ENCODE assay signal across 19 mouse cellular contexts in the genomic region with DNA sequence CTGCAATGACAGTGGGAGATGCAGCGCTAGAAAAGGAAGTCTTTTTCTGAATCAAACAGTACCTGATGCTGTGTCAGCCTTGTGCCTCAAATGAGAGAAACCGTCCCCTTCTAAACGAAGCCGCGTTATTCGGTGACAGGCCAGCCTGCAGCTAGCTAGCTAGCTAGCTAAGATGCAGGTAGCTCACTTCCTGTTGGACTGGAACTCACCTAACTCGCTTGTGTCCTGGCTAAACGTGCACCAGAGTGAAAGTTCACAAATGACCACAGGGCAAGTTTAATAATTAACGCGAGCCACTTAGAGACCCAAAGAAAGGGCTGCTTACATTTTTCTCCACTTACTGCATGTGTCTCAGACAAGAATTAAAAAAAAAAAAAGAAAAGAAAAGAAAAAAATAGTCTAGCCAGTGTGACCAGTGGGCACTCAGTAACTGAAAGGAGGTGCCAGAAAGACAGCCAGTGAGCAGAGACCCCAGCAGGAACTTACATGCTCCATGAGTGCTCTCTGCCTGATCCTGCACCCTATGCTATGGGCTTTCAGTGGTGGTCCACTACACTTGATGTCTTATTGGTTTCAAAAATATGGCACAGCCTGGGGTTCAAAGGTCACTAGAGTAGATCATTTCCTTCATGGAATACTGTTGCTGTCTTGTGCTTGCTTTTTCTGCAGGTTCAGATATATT. TPM values are rescaled to one million over a fixed set of nuclear protein-coding genes. Genes with fewer than 3 reads are reported as not detected.
DNase-seq lines count a peak whose midpoint lies in the region; ATAC-seq lines count a peak whose summit lies in the region.
"Had no signal": no experiment of that assay in that cellular context is flagged by ENCODE, and none has a peak within 500 bp of the region (broad histone marks: within the 10 kb centered on the region; RNA-seq: fewer than 3 reads in every experiment).

A gene (minus strand): TSS at position 216 of the 682 bp plus-strand sequence.

- H3K4me2 ChIP-seq in intestine, embryonic 15.5 days (replicated peaks), result peak within 1 kb of the TSS; percentile 48
- peak within 1 kb of the TSS; percentile 49 for H3K4me2 ChIP-seq in kidney, embryonic 15.5 days
- H3K4me2 ChIP-seq in liver, embryonic 13.5 days, result no peak within 1 kb of the TSS
- no peak within 1 kb of the TSS for H3K4me2 ChIP-seq in neural tube, embryonic 15.5 days
- H3K4me2 ChIP-seq: embryonic facial prominence, embryonic 12.5 days had no signal

- ATAC-seq in intestine, embryonic 15.5 days, result peak; percentile 91
- peak; percentile 70 for ATAC-seq in kidney, embryonic 15.5 days (replicated peaks; ENCODE audit: low FRiP score)
- no peak for ATAC-seq in liver, embryonic 13.5 days (ENCODE audit: low read depth)
- ATAC-seq in neural tube, embryonic 15.5 days (ENCODE audit: low FRiP score), result no peak
- ATAC-seq: CD4-positive, CD25-positive, alpha-beta regulatory T cell, adult 4 months; forebrain, embryonic 14.5 days had no signal

- no peaks in the 10 kb centered on the region for H3K9me3 ChIP-seq in intestine, embryonic 15.5 days
- H3K9me3 ChIP-seq in kidney, embryonic 15.5 days (replicated peaks), result no peaks in the 10 kb centered on the region
- H3K9me3 ChIP-seq in liver, embryonic 13.5 days (replicated peaks), result no peaks in the 10 kb centered on the region
- no peaks in the 10 kb centered on the region for H3K9me3 ChIP-seq in neural tube, embryonic 15.5 days (replicated peaks)
- H3K9me3 ChIP-seq: embryonic facial prominence, embryonic 12.5 days; midbrain, embryonic 10.5 days had no signal

- H3K27me3 ChIP-seq in intestine, embryonic 15.5 days (replicated peaks), result no peaks in the 10 kb centered on the region
- no peaks in the 10 kb centered on the region for H3K27me3 ChIP-seq in kidney, embryonic 15.5 days
- H3K27me3 ChIP-seq in liver, embryonic 13.5 days, result no peaks in the 10 kb centered on the region
- H3K27me3 ChIP-seq in neural tube, embryonic 15.5 days (replicated peaks), result no peaks in the 10 kb centered on the region
- H3K27me3 ChIP-seq: embryonic facial prominence, embryonic 12.5 days had no signal

- no peak for DNase-seq in liver, embryonic 13.5 days
- DNase-seq in lung, postnatal 25 days (ENCODE audit: low spot score), result peak; percentile 44
- no peak for DNase-seq in cerebellum, adult 9-11 months
- no peak for DNase-seq in cerebellum, adult 11 months
- DNase-seq in frontal cortex, adult 2 months (ENCODE audit: extremely low spot score in 1 of 2, low spot score in 1 of 2), result no peak
- DNase-seq: adrenal gland, adult 2 months; cerebellum, adult 18-20 months; gastrocnemius, postnatal 36 days; heart, postnatal 10 days; left cerebral cortex, postnatal 4 days; right cerebral cortex, postnatal 14 days had no signal

- H3K4me1 ChIP-seq in intestine, embryonic 15.5 days (replicated peaks), result no peaks in the 10 kb centered on the region
- H3K4me1 ChIP-seq in kidney, embryonic 15.5 days, result no peaks in the 10 kb centered on the region
- H3K4me1 ChIP-seq in liver, embryonic 13.5 days (replicated peaks), result no peaks in the 10 kb centered on the region
- H3K4me1 ChIP-seq in neural tube, embryonic 15.5 days, result no peaks in the 10 kb centered on the region
- H3K4me1 ChIP-seq: embryonic facial prominence, embryonic 12.5 days; midbrain, embryonic 10.5 days had no signal

- WGBS in intestine, embryonic 15.5 days, result 56% methylated on average over 10 of the region's 10 CpGs
- WGBS in kidney, embryonic 15.5 days, result 63% methylated on average over 10 of the region's 10 CpGs
- 59% methylated on average over 10 of the region's 10 CpGs for WGBS in liver, embryonic 13.5 days (ENCODE audit: insufficient replicate concordance)
- WGBS in neural tube, embryonic 15.5 days, result 75% methylated on average over 10 of the region's 10 CpGs

- H3K36me3 ChIP-seq in intestine, embryonic 15.5 days, result no peaks in the 10 kb centered on the region
- H3K36me3 ChIP-seq in kidney, embryonic 15.5 days, result no peaks in the 10 kb centered on the region
- H3K36me3 ChIP-seq in liver, embryonic 13.5 days, result no peaks in the 10 kb centered on the region
- no peaks in the 10 kb centered on the region for H3K36me3 ChIP-seq in neural tube, embryonic 15.5 days
- H3K36me3 ChIP-seq: embryonic facial prominence, embryonic 12.5 days; midbrain, embryonic 10.5 days had no signal

- H3K27ac ChIP-seq in intestine, embryonic 15.5 days, result no peak within 1 kb of the TSS; the same call in 1 of the 2 replicates
- H3K27ac ChIP-seq in kidney, embryonic 15.5 days, result peak within 1 kb of the TSS; percentile 87
- H3K27ac ChIP-seq in liver, embryonic 13.5 days, result no peak within 1 kb of the TSS
- no peak within 1 kb of the TSS for H3K27ac ChIP-seq in neural tube, embryonic 15.5 days (replicated peaks)
- H3K27ac ChIP-seq: embryonic facial prominence, embryonic 12.5 days; layer of hippocampus, adult 2 months; midbrain, embryonic 10.5 days had no signal

- H3K4me3 ChIP-seq in intestine, embryonic 15.5 days (replicated peaks), result no peak within 1 kb of the TSS
- H3K4me3 ChIP-seq in kidney, embryonic 15.5 days (replicated peaks), result peak within 1 kb of the TSS; percentile 27
- H3K4me3 ChIP-seq in liver, embryonic 13.5 days (replicated peaks), result 0 out of 2 replicates have a peak within 1 kb of the TSS, but pooled peaks have one; percentile 1
- no peak within 1 kb of the TSS for H3K4me3 ChIP-seq in neural tube, embryonic 15.5 days (replicated peaks)
- H3K4me3 ChIP-seq: embryonic facial prominence, embryonic 12.5 days; layer of hippocampus, adult 2 months; midbrain, embryonic 10.5 days had no signal

- H3K9ac ChIP-seq in intestine, embryonic 15.5 days, result no peak within 1 kb of the TSS
- H3K9ac ChIP-seq in kidney, embryonic 15.5 days, result 0 out of 2 replicates have a peak within 1 kb of the TSS, but pooled peaks have one; percentile 1
- no peak within 1 kb of the TSS for H3K9ac ChIP-seq in liver, embryonic 13.5 days
- H3K9ac ChIP-seq in neural tube, embryonic 15.5 days (replicated peaks), result no peak within 1 kb of the TSS
- H3K9ac ChIP-seq: embryonic facial prominence, embryonic 12.5 days had no signal

RNA-seq across cellular contexts. Expression of the gene that starts here (rescaled TPM):
- 0.54 and 0.86 TPM in 2 replicates for polyA plus RNA-seq in intestine, embryonic 15.5 days (2015; fragmentation: Nextera tagmentation; extraction: Ambion mirVana)
- polyA plus RNA-seq in kidney, embryonic 15.5 days (2015; fragmentation: Nextera tagmentation; extraction: Ambion mirVana), result 5.5 and 6.4 TPM in 2 replicates
- polyA plus RNA-seq in liver, embryonic 13.5 days (2015; fragmentation: Nextera tagmentation; extraction: Ambion mirVana), result 0.10 and 0.12 TPM in 2 replicates
- under 0.01 and 0.02 TPM in 2 replicates for polyA plus RNA-seq in frontal cortex, adult 2 months (2012; rRNA removed)
- polyA plus RNA-seq in neural tube, embryonic 15.5 days (2015; fragmentation: Nextera tagmentation; extraction: Ambion mirVana), result 0.03 TPM in 1 of 2 replicates, not detected in the other
- polyA plus RNA-seq: adrenal gland, adult 2 months; CD4-positive, CD25-positive, alpha-beta regulatory T cell, adult 4 months; embryonic facial prominence, embryonic 12.5 days; forebrain, embryonic 14.5 days; midbrain, embryonic 10.5 days had no signal

Comparison
In these comparisons a context has a peak if more than half of its experiments do, and no peak if none do; other contexts are left out.
1. Peak in ATAC-seq and H3K4me2 ChIP-seq in intestine, embryonic 15.5 days; RNA of the gene not detected or under 1 TPM.
2. H3K4me3 ChIP-seq: peak in kidney, embryonic 15.5 days (single experiment) and liver, embryonic 13.5 days (single experiment); none in intestine, embryonic 15.5 days (single experiment) and neural tube, embryonic 15.5 days (single experiment).